Mouse (Mus musculus): ENCODE measurements around the gene Mrpl30.

The Mrpl30 gene

DNA sequence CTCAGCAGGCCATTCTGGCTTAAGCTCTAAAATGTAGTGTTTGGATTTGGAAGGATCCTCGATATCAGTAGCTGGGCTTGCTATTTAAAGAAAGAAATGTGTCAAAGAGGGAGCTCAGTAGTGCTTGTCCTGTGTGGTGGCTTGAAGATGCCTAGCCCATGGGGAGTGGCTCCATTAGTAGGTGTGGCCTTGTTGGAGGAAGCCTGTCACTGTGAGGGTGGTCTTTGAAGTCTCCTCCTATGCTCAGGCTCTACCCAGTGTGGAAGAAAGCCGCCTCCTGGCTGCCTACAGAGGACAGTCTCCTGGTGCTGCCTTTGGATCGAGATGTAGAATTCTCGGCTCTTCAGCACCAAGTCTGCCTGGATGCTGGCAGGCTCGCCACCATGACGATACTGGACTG, 10.0 kb downstream of the Mrpl30 start:
- DNase-seq (ENCODE audit: low read depth), result no peak

DNA sequence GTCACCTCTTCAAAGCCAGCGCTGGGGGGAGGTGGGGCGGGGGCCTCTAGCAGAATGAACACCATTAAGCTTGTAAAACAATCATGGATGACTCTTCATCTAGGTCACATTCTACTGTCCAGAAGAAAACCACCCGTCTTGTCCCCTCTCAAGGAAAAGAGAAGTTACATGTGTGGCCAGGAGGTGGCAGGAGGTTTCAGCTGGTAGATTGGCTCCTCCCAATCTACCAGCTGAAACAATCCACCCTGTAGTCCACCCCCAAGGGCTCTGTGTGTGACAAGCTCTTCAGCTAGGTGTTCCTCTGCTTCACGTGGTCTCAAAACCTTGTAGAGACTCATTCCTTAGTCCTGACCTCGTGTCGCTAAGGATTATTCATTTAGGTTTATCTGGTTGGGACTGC, 12.9 kb downstream of the Mrpl30 start:
- peak; percentile 13 for DNase-seq (ENCODE audit: low read depth)

DNA sequence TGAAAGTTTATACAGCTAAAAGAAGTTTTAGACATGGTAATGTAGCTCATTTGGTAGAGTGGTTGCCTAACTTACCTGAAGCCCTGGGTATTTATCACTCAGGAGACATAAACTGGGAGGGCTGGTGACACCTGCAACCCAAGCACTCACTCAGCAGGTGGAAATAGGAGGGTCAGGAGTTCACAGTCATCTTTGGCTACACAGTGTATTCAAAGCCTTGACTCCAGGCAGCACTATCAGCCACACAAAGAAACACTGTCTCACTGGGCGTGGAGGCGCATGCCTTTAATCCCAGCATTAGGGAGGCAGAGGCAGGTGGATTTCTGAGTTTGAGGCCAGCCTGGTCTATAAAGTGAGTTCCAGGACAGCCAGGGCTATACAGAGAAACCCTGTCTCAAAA, 22.5 kb downstream of the Mrpl30 start:
- DNase-seq (ENCODE audit: low read depth), result no peak

GRCm38 (mm10) chr1:37916393-37916792, 26.1 kb downstream of the Mrpl30 start, which contains the start of gene Lyg2:
Gene Lyg2 (minus strand): TSS chr1:37916493.
- DNase-seq (ENCODE audit: low read depth), result no peak

GRCm38 (mm10) chr1:37917666-37918065, 27.4 kb downstream of the Mrpl30 start:
- no peak for DNase-seq (ENCODE audit: low read depth)

DNA sequence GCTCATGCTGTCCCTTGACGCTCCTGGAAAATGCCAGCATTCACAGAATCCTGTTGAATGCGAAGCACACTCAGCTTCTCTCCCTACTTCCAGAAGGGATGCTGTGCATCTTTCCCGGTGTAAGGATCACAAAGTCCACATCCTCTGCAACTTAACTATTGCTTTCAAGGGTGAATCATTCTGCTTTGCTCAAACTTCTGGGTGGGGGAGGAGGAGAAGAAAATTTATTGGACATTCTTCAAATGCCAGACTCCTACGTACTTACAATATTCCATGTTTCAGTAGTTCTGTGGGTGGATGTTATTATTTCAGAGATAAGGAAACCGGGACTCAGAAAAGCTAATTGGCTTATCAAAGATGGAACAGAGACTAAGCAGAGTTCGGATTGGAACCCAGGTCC, 27.8 kb downstream of the Mrpl30 start:
- no peak for DNase-seq (ENCODE audit: low read depth)

GRCm38 (mm10) chr1:37922536-37922935, 32.3 kb downstream of the Mrpl30 start:
- DNase-seq (ENCODE audit: low read depth), result no peak

DNA sequence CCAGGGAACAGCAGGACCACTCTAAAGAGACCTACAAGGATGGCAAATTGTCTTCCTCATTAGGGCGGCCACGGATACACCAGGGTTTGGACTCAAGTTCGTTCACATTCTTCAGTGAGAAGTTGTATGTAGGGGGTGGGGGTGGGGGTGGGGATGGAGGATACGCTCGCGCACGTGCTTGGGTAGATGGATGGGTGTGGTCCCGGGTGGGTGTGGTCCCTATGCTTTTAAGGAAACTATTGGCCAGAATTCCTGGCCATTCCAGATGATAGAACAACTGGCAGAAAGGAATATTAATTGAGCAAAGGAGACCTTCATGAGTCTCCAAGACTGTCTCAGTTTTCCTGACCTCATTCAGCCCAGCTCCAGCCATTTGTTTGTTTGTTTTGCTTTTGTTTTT, 35.7 kb downstream of the Mrpl30 start:
- no peak for DNase-seq (ENCODE audit: low read depth)

DNA sequence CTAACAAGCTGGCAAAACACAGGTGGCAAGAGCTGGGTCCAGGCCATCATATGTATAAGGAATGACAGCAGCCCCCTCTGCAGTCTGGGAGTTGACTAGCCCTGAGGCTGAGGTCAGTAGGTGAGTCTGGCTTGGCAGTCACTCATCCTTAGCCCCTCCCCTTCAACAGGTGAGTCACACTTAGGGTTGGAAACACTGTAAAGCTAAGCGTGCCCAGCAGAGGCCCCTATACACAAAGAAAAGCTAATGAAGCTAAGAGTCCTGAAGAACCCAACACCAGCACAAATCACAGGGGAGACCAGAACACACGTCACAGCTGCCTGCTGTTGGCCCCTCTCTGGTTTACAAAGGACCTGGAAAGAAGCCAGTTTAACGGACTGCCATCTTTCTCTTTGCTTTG, 41.5 kb downstream of the Mrpl30 start:
- peak; percentile 2 for DNase-seq (ENCODE audit: low read depth)
